Mouse (Mus musculus) intestine, embryonic 15.5 days (tissue): ENCODE results near the gene Dnajc28. TPM values are rescaled to one million over a fixed set of nuclear protein-coding genes. Genes with fewer than 3 reads are reported as not detected.

ENCODE experiments used
- ATAC-seq: fragments of 200-750 bp; cut with Nextera tagmentation; 2 replicates; pipeline ENCODE4 v1.8.0; 2017; ENCODE audit warnings: moderate TSS enrichment, moderate library complexity
- H3K27ac ChIP-seq: fragments of 300-500 bp; sonication (generic); 2 replicates; pipeline ENCODE4 v1.5.1; 2015; ENCODE audit warnings: mild to moderate bottlenecking, inconsistent platforms
- H3K27me3 ChIP-seq: fragments of 300-500 bp; sonication (generic); replicated peaks from 2 replicates; pipeline ENCODE4 v1.6.1; 2015; ENCODE audit warnings: inconsistent platforms
- H3K36me3 ChIP-seq: fragments of 300-500 bp; sonication (generic); 2 replicates; pipeline ENCODE4 v1.6.1; 2015; ENCODE audit warnings: inconsistent platforms
- H3K4me1 ChIP-seq: fragments of 300-500 bp; sonication (generic); replicated peaks from 2 replicates; pipeline ENCODE4 v1.6.1; 2015; ENCODE audit warnings: inconsistent platforms
- H3K4me2 ChIP-seq: fragments of 300-500 bp; sonication (generic); replicated peaks from 2 replicates; pipeline ENCODE4 v1.6.1; 2015; ENCODE audit warnings: mild to moderate bottlenecking, inconsistent platforms
- H3K4me3 ChIP-seq: fragments of 300-500 bp; sonication (generic); replicated peaks from 2 replicates; pipeline ENCODE4 v1.5.1; 2015; ENCODE audit warnings: inconsistent platforms
- H3K9ac ChIP-seq: fragments of 300-500 bp; sonication (generic); 2 replicates; pipeline ENCODE4 v1.6.1; 2015; ENCODE audit warnings: inconsistent platforms
- H3K9me3 ChIP-seq: fragments of 300-500 bp; sonication (generic); 2 replicates; pipeline ENCODE4 v1.6.1; 2016; ENCODE audit warnings: inconsistent platforms
- WGBS: fragments of 180-500 bp; shearing (Covaris S2); methylation state at CpG from one replicate; pipeline ENCODE4 v1.1.7; 2015; 5-methylcytosine and 5-hydroxymethylcytosine counted together
- polyA plus RNA-seq: library from polyadenylated mRNA; unstranded; fragments of >200 nt; fragmentation: Nextera tagmentation; extraction: Ambion mirVana; gene quantifications from 2 replicates; pipeline ENCODE4 v1.2.1, GENCODE M21; 2015

The Dnajc28 gene
- polyA plus RNA-seq, 1 experiment from 2014 or later, result 2.5 TPM

GRCm38 (mm10) chr16:91629749-91630148 lies 10.9 kb upstream of the Dnajc28 start:
- no peak overlapping the region for H3K4me3 ChIP-seq
- ATAC-seq, result no peak
- no peaks in the 10 kb centered on the region for H3K4me1 ChIP-seq
- no peaks in the 10 kb centered on the region for H3K27me3 ChIP-seq
- no peak overlapping the region for H3K9ac ChIP-seq
- no peak overlapping the region for H3K27ac ChIP-seq
- 89% methylated on average over 4 of the region's 4 CpGs for WGBS
- peaks cover 40% of the 10 kb centered on the region for H3K36me3 ChIP-seq
- H3K9me3 ChIP-seq, result no peaks in the 10 kb centered on the region
- H3K4me2 ChIP-seq, result no peak overlapping the region

GRCm38 (mm10) chr16:91628673-91629072 lies 9.8 kb upstream of the Dnajc28 start:
- ATAC-seq, result no peak
- H3K27me3 ChIP-seq, result no peaks in the 10 kb centered on the region
- WGBS, result 90% methylated on average over 3 of the region's 3 CpGs
- H3K4me2 ChIP-seq, result no peak overlapping the region
- H3K9ac ChIP-seq, result no peak overlapping the region
- H3K4me3 ChIP-seq, result no peak overlapping the region
- H3K9me3 ChIP-seq, result no peaks in the 10 kb centered on the region
- H3K36me3 ChIP-seq, result peaks cover 42% of the 10 kb centered on the region
- H3K4me1 ChIP-seq, result no peaks in the 10 kb centered on the region
- no peak overlapping the region for H3K27ac ChIP-seq

GRCm38 (mm10) chr16:91627831-91628230 lies 9.0 kb upstream of the Dnajc28 start:
- Histone ChIP-seq H3K4me1 (no peaks in the 10 kb centered on the region), H3K27me3 (no peaks in the 10 kb centered on the region), H3K9ac (no peak overlapping the region), H3K4me2 (no peak overlapping the region), H3K9me3 (no peaks in the 10 kb centered on the region), H3K27ac (no peak overlapping the region), H3K36me3 (peaks cover 47% of the 10 kb centered on the region), H3K4me3 (no peak overlapping the region)
- WGBS, result 89% methylated on average over 7 of the region's 7 CpGs
- ATAC-seq, result no peak

GRCm38 (mm10) chr16:91623074-91623473 lies 4.2 kb upstream of the Dnajc28 start:
- Histone ChIP-seq H3K4me1 (no peaks in the 10 kb centered on the region), H3K36me3 (peaks cover 52% of the 10 kb centered on the region), H3K4me2 (no peak overlapping the region), H3K27ac (no peak overlapping the region), H3K4me3 (no peak overlapping the region), H3K9ac (no peak overlapping the region), H3K27me3 (no peaks in the 10 kb centered on the region), H3K9me3 (no peaks in the 10 kb centered on the region)
- WGBS, result 94% methylated on average over 9 of the region's 9 CpGs
- ATAC-seq, result no peak

GRCm38 (mm10) chr16:91620991-91621390 lies 2.2 kb upstream of the Dnajc28 start:
- H3K4me3 ChIP-seq, result no peak overlapping the region
- no peak overlapping the region for H3K9ac ChIP-seq
- H3K4me1 ChIP-seq, result no peaks in the 10 kb centered on the region
- peaks cover 44% of the 10 kb centered on the region for H3K36me3 ChIP-seq
- H3K27me3 ChIP-seq, result no peaks in the 10 kb centered on the region
- ATAC-seq, result no peak
- 87% methylated on average over 11 of the region's 11 CpGs for WGBS
- no peak overlapping the region for H3K27ac ChIP-seq
- no peak overlapping the region for H3K4me2 ChIP-seq
- H3K9me3 ChIP-seq, result no peaks in the 10 kb centered on the region

GRCm38 (mm10) chr16:91620185-91620584 lies 1.4 kb upstream of the Dnajc28 start:
- 90% methylated on average over 5 of the region's 5 CpGs for WGBS
- ATAC-seq, result no peak
- H3K4me1 ChIP-seq, result no peaks in the 10 kb centered on the region
- no peaks in the 10 kb centered on the region for H3K9me3 ChIP-seq
- H3K27me3 ChIP-seq, result no peaks in the 10 kb centered on the region
- no peak overlapping the region for H3K4me2 ChIP-seq
- H3K9ac ChIP-seq, result no peak overlapping the region
- peaks cover 40% of the 10 kb centered on the region for H3K36me3 ChIP-seq
- H3K4me3 ChIP-seq, result no peak overlapping the region
- H3K27ac ChIP-seq, result no peak overlapping the region

GRCm38 (mm10) chr16:91614552-91614951 lies 4.3 kb downstream of the Dnajc28 start:
- H3K9ac ChIP-seq, result no peak overlapping the region
- no peaks in the 10 kb centered on the region for H3K27me3 ChIP-seq
- no peak overlapping the region for H3K4me2 ChIP-seq
- no peak overlapping the region for H3K4me3 ChIP-seq
- no peaks in the 10 kb centered on the region for H3K36me3 ChIP-seq
- H3K27ac ChIP-seq, result no peak overlapping the region
- 82% methylated on average over 6 of the region's 6 CpGs for WGBS
- no peak for ATAC-seq
- no peaks in the 10 kb centered on the region for H3K9me3 ChIP-seq
- no peaks in the 10 kb centered on the region for H3K4me1 ChIP-seq

- no peak for ATAC-seq
- Histone ChIP-seq H3K4me1 (no peaks in the 10 kb centered on the region), H3K9me3 (no peaks in the 10 kb centered on the region), H3K36me3 (no peaks in the 10 kb centered on the region), H3K9ac (no peak overlapping the region), H3K4me2 (no peak overlapping the region), H3K27ac (no peak overlapping the region), H3K27me3 (no peaks in the 10 kb centered on the region), H3K4me3 (no peak overlapping the region)
- 68% methylated on average over 5 of the region's 5 CpGs for WGBS
These were observed 6.3 kb downstream of the Dnajc28 start for GRCm38 (mm10) chr16:91612525-91612924.

GRCm38 (mm10) chr16:91611248-91611647 lies 7.6 kb downstream of the Dnajc28 start:
- Histone ChIP-seq H3K9me3 (no peaks in the 10 kb centered on the region), H3K27me3 (no peaks in the 10 kb centered on the region), H3K9ac (no peak overlapping the region), H3K27ac (no peak overlapping the region), H3K4me1 (no peaks in the 10 kb centered on the region), H3K36me3 (no peaks in the 10 kb centered on the region), H3K4me2 (no peak overlapping the region), H3K4me3 (no peak overlapping the region)
- ATAC-seq, result no peak
- WGBS, result 69% methylated on average over 11 of the region's 11 CpGs

- H3K27ac ChIP-seq, result no peak overlapping the region
- no peaks in the 10 kb centered on the region for H3K27me3 ChIP-seq
- H3K4me1 ChIP-seq, result no peaks in the 10 kb centered on the region
- H3K9ac ChIP-seq, result no peak overlapping the region
- ATAC-seq, result no peak
- H3K4me2 ChIP-seq, result no peak overlapping the region
- WGBS, result 70% methylated on average over 9 of the region's 9 CpGs
- no peaks in the 10 kb centered on the region for H3K36me3 ChIP-seq
- no peaks in the 10 kb centered on the region for H3K9me3 ChIP-seq
- no peak overlapping the region for H3K4me3 ChIP-seq
These were observed 9.2 kb downstream of the Dnajc28 start for GRCm38 (mm10) chr16:91609501-91610245.

GRCm38 (mm10) chr16:91606958-91607357 lies 11.9 kb downstream of the Dnajc28 start:
- no peak for ATAC-seq
- Histone ChIP-seq H3K9ac (no peak overlapping the region), H3K36me3 (no peaks in the 10 kb centered on the region), H3K27ac (no peak overlapping the region), H3K4me1 (no peaks in the 10 kb centered on the region), H3K9me3 (no peaks in the 10 kb centered on the region), H3K4me2 (no peak overlapping the region), H3K4me3 (no peak overlapping the region), H3K27me3 (no peaks in the 10 kb centered on the region)
- 84% methylated on average over 8 of the region's 8 CpGs for WGBS

- Histone ChIP-seq H3K4me3 (no peak overlapping the region), H3K9ac (no peak overlapping the region), H3K4me1 (peaks cover 3% of the 10 kb centered on the region), H3K27ac (no peak overlapping the region), H3K36me3 (no peaks in the 10 kb centered on the region), H3K4me2 (no peak overlapping the region), H3K9me3 (no peaks in the 10 kb centered on the region), H3K27me3 (no peaks in the 10 kb centered on the region)
- no peak for ATAC-seq
- WGBS, result 74% methylated on average over 6 of the region's 6 CpGs
These were observed 13.7 kb downstream of the Dnajc28 start for GRCm38 (mm10) chr16:91605156-91605555.

- no peak overlapping the region for H3K4me2 ChIP-seq
- no peaks in the 10 kb centered on the region for H3K27me3 ChIP-seq
- no peaks in the 10 kb centered on the region for H3K36me3 ChIP-seq
- H3K27ac ChIP-seq, result no peak overlapping the region
- H3K9ac ChIP-seq, result no peak overlapping the region
- WGBS, result 39% methylated on average over 9 of the region's 9 CpGs
- no peak for ATAC-seq
- peaks cover 5% of the 10 kb centered on the region for H3K4me1 ChIP-seq
- H3K9me3 ChIP-seq, result no peaks in the 10 kb centered on the region
- no peak overlapping the region for H3K4me3 ChIP-seq
These were observed 17.1 kb downstream of the Dnajc28 start for GRCm38 (mm10) chr16:91601693-91602092.
